Mouse (Mus musculus) layer of hippocampus, postnatal 14 days (tissue): ENCODE measurements around the gene Trio. TPM values are rescaled to one million over a fixed set of nuclear protein-coding genes. Genes with fewer than 3 reads are reported as not detected.

ENCODE experiments used
- DNase-seq, 2 experiments: peaks; one replicate each; pipeline ENCODE4 v3.0.0; 2021 to 2022; ENCODE audit warnings: low spot score in 2 of 2, mixed read lengths in 1 of 2
- total RNA-seq, 2 experiments: library from RNA; stranded (reverse); gene quantifications; 2 replicates each; pipeline ENCODE4 v1.2.3; 2021

Gene Trio
- total RNA-seq, 2 experiments from 2014 or later: 254 to 260 TPM

GRCm38 (mm10) chr15:28041158-28041865 is 15.7 kb upstream of the Trio start:
- DNase-seq: no peak

DNA sequence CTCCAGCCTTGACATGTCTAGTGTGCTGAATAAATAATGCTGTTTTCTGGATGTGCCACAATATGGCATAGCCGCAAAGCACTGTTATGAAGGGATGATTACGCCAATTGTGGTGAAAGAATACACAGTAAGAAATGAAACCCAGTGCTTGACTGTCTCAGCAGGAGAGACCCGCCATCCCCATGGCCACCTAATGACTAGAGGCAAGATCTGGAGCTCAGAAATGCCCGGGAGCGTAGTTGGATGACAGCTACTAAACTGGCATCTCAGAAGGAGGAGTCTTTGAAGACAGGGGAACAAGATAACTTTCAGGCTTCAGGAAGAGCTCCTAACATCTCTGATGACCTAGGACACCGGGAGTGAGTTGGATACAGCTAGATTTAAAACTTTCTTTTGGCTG is 12.0 kb upstream of the Trio start:
- DNase-seq: no peak

DNA sequence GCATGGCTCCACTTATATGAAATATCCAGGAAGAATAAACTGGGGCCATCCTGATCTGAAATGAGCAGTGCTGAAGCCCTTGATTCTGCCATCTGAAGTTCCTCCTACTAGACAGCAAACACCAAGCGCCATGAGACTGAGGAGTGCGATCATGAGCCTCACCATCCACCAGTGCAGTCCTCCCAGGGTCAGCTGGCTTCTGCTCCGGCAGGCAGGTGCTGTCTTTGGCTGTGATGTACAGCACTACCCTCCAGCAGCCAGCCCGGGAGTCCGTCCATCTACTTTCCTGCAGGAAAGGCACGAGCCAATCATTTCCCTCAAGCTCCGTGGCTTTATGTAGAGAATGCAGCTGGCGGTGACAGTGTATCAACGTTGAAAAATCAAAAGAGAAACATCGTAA is 10.0 kb upstream of the Trio start:
- DNase-seq: no peak

GRCm38 (mm10) chr15:28034636-28035035 is 9.0 kb upstream of the Trio start:
- no peak for DNase-seq

DNA sequence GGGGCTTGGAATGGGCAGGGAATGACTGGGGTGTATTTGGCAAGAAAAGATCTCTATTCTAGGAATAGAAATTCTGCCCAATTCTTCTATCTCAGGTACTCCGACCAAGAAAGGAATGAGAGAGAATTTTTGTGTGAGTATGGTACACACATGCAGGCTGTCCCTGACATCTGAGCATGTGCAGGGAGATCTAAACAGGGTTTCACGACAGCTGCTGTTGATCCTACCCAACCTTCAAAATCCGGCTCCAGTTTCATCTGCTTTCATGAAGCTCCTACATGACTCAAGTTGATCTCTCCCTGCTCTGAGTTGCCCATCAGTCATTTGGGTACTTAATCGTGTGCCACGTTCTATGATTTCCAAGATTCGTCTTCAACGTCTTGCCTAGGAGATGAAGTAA is 3.7 kb upstream of the Trio start:
- DNase-seq: no peak

- DNase-seq: no peak
Measured at GRCm38 (mm10) chr15:28028542-28028941, 2.9 kb upstream of the Trio start.

DNA sequence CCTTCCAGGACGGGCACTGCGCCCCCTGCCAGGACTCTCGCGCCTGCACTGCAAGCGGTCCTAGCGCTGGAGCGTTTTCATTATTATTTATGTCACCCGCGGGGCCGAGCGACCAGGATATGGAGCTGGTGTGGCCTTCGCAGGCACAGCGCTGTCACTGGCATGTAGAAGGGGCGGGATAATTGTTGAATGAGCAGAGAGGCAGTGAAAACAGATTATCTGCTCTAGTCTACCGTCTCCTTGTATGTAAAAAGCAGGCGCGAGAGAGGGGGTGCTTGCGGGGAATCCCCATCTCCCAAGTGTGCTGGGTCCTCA is 476 bp upstream of the Trio start:
- DNase-seq: no peak

DNA sequence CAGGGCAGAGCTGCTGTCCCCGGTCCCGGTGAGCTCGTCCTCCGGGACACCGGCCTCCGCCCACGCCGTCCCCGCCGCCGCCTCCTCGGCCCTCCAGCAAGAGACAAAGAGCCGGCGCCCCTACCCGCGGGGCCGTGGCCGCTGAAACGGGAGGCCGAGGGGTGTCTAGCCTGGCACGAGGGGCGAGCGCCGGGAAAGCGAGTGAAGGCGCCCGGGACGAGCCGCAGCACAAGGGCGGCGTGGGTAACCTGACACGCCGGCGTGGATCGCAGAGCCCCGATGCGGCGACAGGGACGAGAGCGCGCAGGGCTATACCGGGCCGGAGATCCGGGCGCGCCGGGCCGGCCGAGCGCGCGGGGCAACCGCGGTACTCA is 696 bp downstream of the Trio start:
- DNase-seq: peak in 1 of 2 experiments; percentile 64

DNA sequence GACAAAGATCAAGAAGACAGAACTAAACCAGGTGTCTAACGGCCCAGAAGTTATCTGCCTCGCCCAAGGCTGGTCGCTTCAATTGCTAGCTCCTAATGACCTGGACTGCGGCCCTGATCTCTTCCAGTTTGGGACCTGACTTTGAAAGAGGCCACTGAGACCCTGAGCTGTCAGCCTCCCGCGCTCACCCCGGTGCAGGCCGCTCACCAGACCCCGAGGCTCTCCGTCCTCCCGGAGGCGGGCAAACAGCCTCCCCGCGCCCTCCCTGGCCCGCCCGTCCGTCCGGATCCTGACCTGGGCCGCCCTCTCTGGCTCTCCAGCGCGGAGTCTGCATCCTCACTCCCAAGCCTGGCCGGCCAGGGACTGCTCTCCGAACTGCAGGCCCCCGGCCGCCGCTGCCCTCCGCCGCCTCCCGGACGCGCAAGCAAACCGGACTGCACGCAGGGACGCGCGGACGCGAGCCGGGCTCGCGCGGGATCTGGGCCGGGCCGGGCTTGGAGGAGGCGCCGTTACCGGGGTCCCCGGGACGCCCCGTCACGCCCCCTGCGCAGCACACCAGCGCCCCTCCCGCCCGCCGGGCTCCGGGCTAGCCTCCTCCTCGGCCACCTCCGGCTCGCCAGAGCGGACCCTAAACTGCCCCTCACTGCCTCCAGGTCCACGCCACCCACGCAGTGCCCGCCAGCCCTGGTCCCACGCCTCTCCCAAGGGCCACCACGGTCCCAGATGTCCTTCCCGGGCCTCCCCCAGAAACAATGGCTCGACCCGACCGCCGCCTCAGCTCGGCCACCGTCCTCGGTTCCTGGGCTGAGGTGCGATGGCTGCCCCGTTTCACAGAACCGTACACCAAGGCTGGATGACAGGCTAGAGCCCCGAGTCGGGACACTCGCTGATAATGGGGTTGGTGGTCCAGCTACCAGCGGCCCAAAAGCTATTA is 1.4 kb downstream of the Trio start:
- DNase-seq: peak; percentile 64 to 67

GRCm38 (mm10) chr15:28021591-28022209 is 3.9 kb downstream of the Trio start:
- no peak for DNase-seq

- DNase-seq: no peak
Measured at GRCm38 (mm10) chr15:28019393-28020070, 6.1 kb downstream of the Trio start.

- no peak for DNase-seq
Measured at GRCm38 (mm10) chr15:28007516-28007915, 18.1 kb downstream of the Trio start.

GRCm38 (mm10) chr15:28004192-28004767 is 21.4 kb downstream of the Trio start:
- DNase-seq: no peak

- DNase-seq: no peak
Measured at GRCm38 (mm10) chr15:28002515-28002914, 23.1 kb downstream of the Trio start.

DNA sequence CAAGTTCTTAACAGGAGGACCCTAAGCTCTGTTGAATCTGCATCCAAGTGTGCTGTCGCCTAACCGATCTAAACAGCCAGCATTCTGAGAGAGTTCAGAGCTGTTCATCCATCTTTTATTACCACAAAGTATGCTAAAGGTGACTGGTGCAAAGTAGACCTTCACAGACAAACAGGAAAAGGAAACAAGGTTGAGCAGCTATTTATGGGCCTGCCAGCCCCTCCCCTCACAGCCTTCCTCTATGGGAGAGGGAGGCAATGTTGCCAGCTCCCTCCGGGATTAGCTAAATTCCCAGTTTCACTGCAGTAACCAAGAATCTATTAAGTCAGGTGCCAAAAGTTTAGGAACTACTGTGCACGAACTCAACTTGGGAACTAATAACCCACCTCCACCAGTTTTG is 24.3 kb downstream of the Trio start:
- DNase-seq: no peak

DNA sequence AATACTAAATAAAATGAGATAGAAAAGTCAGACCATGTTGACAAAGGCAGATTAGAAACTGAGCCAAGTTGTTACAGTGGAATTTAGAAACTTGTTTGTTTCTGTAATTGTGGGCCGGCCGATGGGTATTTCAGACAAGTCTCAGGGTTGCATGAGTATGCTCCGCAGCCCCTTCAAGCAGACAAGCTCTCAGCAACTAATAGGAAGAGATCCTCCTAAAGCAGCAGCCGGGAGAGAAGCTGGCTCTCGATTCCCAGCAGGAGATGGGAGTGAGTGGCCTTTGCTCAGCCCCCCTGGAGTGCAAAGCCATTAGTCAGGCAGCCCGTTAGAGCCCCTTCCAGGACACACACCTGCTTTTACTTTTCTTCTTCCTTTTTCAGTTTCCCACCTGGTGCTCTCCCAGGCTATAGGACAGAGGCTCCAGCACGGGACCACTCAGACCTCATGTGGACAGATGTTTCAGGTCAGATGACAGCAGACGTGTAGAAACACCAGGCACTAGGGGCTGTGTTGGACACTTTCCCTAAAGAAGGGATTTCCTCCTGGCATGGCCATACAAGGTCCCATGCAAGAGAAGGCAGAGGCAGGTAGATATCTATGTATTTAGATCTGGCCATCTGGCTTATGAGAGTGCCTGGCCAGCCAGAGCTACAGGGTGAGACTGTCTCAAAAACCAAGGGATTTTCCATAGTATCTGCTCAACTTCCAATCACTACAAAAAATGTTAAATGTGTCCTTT is 26.9 kb downstream of the Trio start:
- no peak for DNase-seq

- DNase-seq: no peak
Measured at GRCm38 (mm10) chr15:27997917-27998316, 27.7 kb downstream of the Trio start.

- DNase-seq: peak; percentile 49 to 78
Measured at GRCm38 (mm10) chr15:27997391-27997841, 28.2 kb downstream of the Trio start.

DNA sequence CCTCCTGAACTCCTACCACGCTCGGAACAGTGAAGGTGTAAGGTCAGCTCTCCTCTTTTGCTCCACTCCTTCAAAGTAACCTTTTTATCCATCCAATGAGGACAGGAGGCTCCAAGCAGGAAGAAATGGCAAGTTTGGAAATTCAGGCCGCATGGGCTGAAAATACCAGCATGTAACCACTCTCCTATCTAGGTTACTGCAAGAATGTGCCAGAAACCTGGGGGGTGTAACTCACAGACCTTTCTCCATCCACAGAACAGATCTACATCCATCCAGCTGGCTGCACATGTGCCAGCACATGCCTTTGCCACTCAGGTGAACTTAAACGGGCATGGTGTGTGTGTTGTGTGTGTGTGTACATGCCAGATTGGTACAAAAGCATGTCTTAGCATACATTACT is 28.9 kb downstream of the Trio start:
- no peak for DNase-seq

- no peak for DNase-seq
Measured at GRCm38 (mm10) chr15:27995421-27995820, 30.2 kb downstream of the Trio start.
